Mouse (Mus musculus): ENCODE results near the gene Tspan5. TPM values are rescaled to one million over a fixed set of nuclear protein-coding genes. Genes with fewer than 3 reads are reported as not detected.

The Tspan5 gene
- polyA plus RNA-seq, 1 experiment from 2014 or later, result 1.7 TPM

DNA sequence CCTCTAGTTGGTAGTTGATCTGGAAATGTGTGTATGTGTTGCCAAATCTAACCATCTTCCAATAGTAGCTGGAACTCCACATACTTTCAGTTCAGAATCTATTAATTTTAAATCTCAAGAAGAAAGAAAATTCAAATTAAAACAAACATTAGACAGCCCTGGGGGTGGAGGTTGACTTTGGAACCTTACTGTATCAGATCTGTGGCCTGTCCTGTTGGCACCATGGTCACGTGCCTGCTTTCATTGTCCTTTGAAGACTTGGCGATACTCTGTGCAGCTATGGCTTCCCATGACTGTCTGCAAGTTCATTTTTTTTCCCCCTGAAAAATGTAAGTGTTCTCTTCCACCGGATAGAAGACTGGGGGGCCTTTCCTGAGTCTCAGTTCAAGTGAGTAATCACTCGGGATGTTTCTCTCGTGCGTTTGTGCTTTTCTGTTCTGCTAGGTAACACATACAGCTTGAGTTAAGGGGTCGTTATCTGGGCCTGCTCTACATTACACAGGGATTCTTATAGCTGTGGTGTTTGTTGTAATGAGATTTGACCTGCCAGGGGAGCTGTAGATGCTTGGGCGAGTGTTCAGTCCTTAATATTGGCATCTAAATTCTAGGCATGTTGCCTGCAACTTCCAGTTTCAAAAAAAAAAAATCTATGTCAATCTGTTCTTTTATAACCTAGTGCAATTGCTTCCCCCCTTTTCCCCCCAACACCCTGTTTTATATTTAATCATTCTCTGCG is 32.0 kb downstream of the Tspan5 start:
- WGBS (ENCODE audit: insufficient replicate concordance), result 61% methylated on average over 9 of the region's 9 CpGs
- Histone ChIP-seq H3K9me3 (ENCODE audit: low read length) (no peaks in the 10 kb centered on the region), H3K36me3 (replicated peaks; ENCODE audit: insufficient read depth, low read length) (no peaks in the 10 kb centered on the region), H3K4me1 (ENCODE audit: insufficient read depth) (no peaks in the 10 kb centered on the region), H3K4me3 (ENCODE audit: low read depth, low read length) (no peak overlapping the region), H3K27me3 (ENCODE audit: insufficient read depth, low read length) (no peaks in the 10 kb centered on the region), H3K9ac (replicated peaks) (no peak overlapping the region), H3K27ac (ENCODE audit: low read depth) (no peak overlapping the region), H3K4me2 (ENCODE audit: low read depth, low read length) (no peak overlapping the region)
- ATAC-seq, result no peak
- TF ChIP-seq EP300 (IDR thresholded peaks at IDR 0.05; ENCODE audit: low read depth), result no peak
- TF ChIP-seq CTCF (IDR thresholded peaks at IDR 0.05; ENCODE audit: low read depth), result no peak
- no peak for DNase-seq

DNA sequence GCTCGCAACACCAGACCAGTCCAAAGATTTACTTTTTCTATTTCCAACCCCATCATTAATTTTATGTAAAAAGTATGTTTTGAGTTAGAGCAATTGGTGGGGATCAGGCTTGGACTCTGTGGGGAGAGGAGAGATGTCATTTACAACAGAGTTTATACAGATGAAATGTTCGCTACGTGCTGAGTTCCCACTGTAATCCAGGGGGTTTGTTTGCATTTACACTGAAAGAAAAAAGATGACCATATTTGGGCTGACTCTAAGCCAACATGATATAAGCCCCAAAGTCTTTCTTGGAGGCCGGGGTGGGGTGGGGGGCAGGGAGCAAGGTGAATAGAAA is 32.6 kb downstream of the Tspan5 start:
- Histone ChIP-seq H3K4me2 (ENCODE audit: low read depth, low read length) (no peak overlapping the region), H3K36me3 (replicated peaks; ENCODE audit: insufficient read depth, low read length) (no peaks in the 10 kb centered on the region), H3K9ac (replicated peaks) (no peak overlapping the region), H3K27ac (ENCODE audit: low read depth) (no peak overlapping the region), H3K4me3 (ENCODE audit: low read depth, low read length) (no peak overlapping the region), H3K27me3 (ENCODE audit: insufficient read depth, low read length) (no peaks in the 10 kb centered on the region), H3K9me3 (ENCODE audit: low read length) (no peaks in the 10 kb centered on the region), H3K4me1 (ENCODE audit: insufficient read depth) (no peaks in the 10 kb centered on the region)
- 77% methylated on average over 4 of the region's 4 CpGs for WGBS (ENCODE audit: insufficient replicate concordance)
- ATAC-seq (no peak), DNase-seq (no peak)
- no peak for TF ChIP-seq EP300 (IDR thresholded peaks at IDR 0.05; ENCODE audit: low read depth)
- TF ChIP-seq CTCF (IDR thresholded peaks at IDR 0.05; ENCODE audit: low read depth), result no peak

DNA sequence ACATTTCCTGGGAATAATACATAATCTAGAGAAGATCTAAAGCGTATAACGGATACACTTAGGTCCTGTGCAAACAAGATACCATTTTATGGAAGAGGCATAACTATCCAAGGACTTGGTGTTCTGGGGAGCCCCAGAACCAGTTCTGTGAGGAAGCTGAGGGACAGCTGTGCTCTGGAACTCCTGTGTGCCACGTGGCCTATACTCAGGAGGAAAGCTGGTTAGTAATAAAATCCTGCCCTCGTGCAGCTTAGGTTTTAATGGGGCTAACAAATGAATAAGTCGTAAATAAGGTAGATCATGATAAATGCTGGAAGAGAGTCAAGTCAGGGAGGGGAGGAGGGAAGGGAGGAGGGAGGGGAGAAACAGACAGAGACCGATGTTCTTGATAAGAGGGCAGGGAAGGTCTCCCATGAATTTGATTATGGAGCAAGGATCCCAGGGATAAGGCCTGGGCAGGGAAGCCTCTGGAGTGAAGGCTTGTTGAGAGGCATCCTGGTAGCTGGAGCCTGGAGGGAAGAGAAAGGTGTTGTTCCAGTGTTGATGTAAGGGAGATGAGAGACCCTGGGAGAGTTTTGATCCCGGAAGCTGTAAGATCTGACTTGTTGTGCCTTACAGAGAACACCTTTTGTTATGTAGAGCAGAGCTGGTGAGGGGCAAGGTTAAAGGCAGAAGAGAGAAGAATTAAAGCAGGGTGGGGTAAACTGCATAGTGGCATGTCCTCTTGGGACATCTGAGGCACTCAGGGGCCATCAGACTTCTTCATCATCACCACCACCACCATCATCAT is 34.1 kb downstream of the Tspan5 start:
- no peak overlapping the region for H3K27ac ChIP-seq (ENCODE audit: low read depth)
- DNase-seq, result no peak
- H3K9ac ChIP-seq (replicated peaks), result no peak overlapping the region
- H3K9me3 ChIP-seq (ENCODE audit: low read length), result no peaks in the 10 kb centered on the region
- TF ChIP-seq EP300 (IDR thresholded peaks at IDR 0.05; ENCODE audit: low read depth) (no peak), CTCF (IDR thresholded peaks at IDR 0.05; ENCODE audit: low read depth) (no peak)
- ATAC-seq, result no peak
- H3K4me3 ChIP-seq (ENCODE audit: low read depth, low read length), result no peak overlapping the region
- H3K27me3 ChIP-seq (ENCODE audit: insufficient read depth, low read length), result no peaks in the 10 kb centered on the region
- H3K4me2 ChIP-seq (ENCODE audit: low read depth, low read length), result no peak overlapping the region
- H3K36me3 ChIP-seq (replicated peaks; ENCODE audit: insufficient read depth, low read length), result no peaks in the 10 kb centered on the region
- no peaks in the 10 kb centered on the region for H3K4me1 ChIP-seq (ENCODE audit: insufficient read depth)
- 64% methylated on average over 7 of the region's 7 CpGs for WGBS (ENCODE audit: insufficient replicate concordance)

- Histone ChIP-seq H3K4me1 (ENCODE audit: insufficient read depth) (no peaks in the 10 kb centered on the region), H3K36me3 (replicated peaks; ENCODE audit: insufficient read depth, low read length) (no peaks in the 10 kb centered on the region), H3K27ac (ENCODE audit: low read depth) (no peak overlapping the region), H3K9me3 (ENCODE audit: low read length) (no peaks in the 10 kb centered on the region), H3K9ac (replicated peaks) (no peak overlapping the region), H3K4me2 (ENCODE audit: low read depth, low read length) (no peak overlapping the region), H3K4me3 (ENCODE audit: low read depth, low read length) (no peak overlapping the region), H3K27me3 (ENCODE audit: insufficient read depth, low read length) (no peaks in the 10 kb centered on the region)
- no peak; the same call in 1 of the 2 replicates for ATAC-seq
- DNase-seq, result no peak
- TF ChIP-seq CTCF (IDR thresholded peaks at IDR 0.05; ENCODE audit: low read depth) (no peak), EP300 (IDR thresholded peaks at IDR 0.05; ENCODE audit: low read depth) (no peak)
- WGBS (ENCODE audit: insufficient replicate concordance), result 72% methylated on average over 9 of the region's 9 CpGs
These were observed 39.5 kb downstream of the Tspan5 start for GRCm38 (mm10) chr3:138781492-138781891.

DNA sequence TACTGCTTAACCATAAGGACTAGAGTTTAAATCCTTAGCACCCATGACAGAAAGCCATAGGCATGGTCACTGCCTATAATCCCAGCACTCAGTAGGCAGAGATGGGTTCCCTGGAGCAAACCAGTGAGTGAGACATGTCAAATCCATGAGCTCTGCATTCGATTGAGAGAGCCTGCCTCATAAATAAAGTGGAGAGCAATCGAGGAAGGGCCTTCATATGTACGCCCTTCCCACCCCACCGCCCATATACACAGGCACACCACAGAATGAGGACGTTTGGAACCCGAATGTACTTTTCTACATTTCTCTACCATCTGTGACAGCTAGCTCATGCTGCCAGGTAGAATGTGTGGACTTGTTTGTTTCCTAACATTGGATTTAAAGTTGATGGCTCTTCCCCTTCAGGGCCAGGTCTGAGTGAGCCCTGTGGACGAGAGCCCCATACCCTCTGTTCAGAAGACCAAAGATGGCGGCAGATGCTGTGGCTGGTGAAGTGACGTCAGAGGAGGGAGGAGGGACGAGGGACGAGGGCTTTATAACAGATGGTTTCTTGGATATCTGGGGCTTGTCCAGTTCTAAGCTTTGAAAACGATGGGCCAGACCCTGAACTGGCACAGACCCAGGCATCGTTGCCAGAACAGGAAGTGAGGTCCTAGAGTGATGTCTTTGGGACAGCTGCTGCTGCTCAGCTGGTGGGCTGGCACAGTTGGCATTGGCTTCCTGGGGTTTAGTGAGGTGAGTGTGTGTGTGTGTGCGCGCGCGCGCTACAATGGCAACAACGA is 42.1 kb downstream of the Tspan5 start:
- Histone ChIP-seq H3K4me1 (ENCODE audit: insufficient read depth) (no peaks in the 10 kb centered on the region), H3K36me3 (replicated peaks; ENCODE audit: insufficient read depth, low read length) (no peaks in the 10 kb centered on the region), H3K4me2 (ENCODE audit: low read depth, low read length) (no peak overlapping the region), H3K27ac (ENCODE audit: low read depth) (no peak overlapping the region), H3K9ac (replicated peaks) (no peak overlapping the region), H3K27me3 (ENCODE audit: insufficient read depth, low read length) (no peaks in the 10 kb centered on the region), H3K4me3 (ENCODE audit: low read depth, low read length) (no peak overlapping the region), H3K9me3 (ENCODE audit: low read length) (no peaks in the 10 kb centered on the region)
- DNase-seq, result no peak
- TF ChIP-seq EP300 (IDR thresholded peaks at IDR 0.05; ENCODE audit: low read depth) (no peak), CTCF (IDR thresholded peaks at IDR 0.05; ENCODE audit: low read depth) (no peak)
- ATAC-seq, result no peak
- 77% methylated on average over 19 of the region's 19 CpGs for WGBS (ENCODE audit: insufficient replicate concordance)

DNA sequence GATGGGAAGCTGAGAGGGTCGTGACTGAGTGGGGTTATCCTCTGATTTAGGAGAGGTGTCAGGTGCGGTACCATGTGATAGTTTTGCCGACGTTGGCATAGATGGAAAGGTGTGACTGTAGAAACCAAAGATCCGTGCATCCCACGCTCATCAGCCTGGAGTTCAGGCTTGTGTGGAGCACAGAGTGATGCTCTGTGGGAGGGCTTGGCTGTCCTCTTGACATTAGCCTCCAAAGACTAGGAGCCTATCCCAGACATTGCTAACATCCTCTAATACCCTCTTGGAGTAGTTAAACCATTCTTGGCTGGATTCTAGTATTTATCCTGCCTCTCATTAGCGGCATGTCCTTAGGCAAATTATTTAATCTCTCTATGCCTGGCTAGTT is 42.6 kb downstream of the Tspan5 start:
- TF ChIP-seq CTCF (IDR thresholded peaks at IDR 0.05; ENCODE audit: low read depth) (no peak), EP300 (IDR thresholded peaks at IDR 0.05; ENCODE audit: low read depth) (no peak)
- Histone ChIP-seq H3K9ac (replicated peaks) (no peak overlapping the region), H3K4me2 (ENCODE audit: low read depth, low read length) (no peak overlapping the region), H3K4me3 (ENCODE audit: low read depth, low read length) (no peak overlapping the region), H3K9me3 (ENCODE audit: low read length) (no peaks in the 10 kb centered on the region), H3K27me3 (ENCODE audit: insufficient read depth, low read length) (no peaks in the 10 kb centered on the region), H3K27ac (ENCODE audit: low read depth) (no peak overlapping the region), H3K4me1 (ENCODE audit: insufficient read depth) (no peaks in the 10 kb centered on the region), H3K36me3 (replicated peaks; ENCODE audit: insufficient read depth, low read length) (no peaks in the 10 kb centered on the region)
- ATAC-seq (no peak), DNase-seq (no peak)
- WGBS (ENCODE audit: insufficient replicate concordance), result 89% methylated on average over 7 of the region's 7 CpGs
